8 mouse cellular contexts compared by ENCODE assay signal in genomic region chr2:3474361-3474805, GRCm38 (mm10). TPM values are rescaled to one million over a fixed set of nuclear protein-coding genes. Genes with fewer than 3 reads are reported as not detected.
DNase-seq lines count a peak whose midpoint lies in the region; ATAC-seq lines count a peak whose summit lies in the region.

No protein-coding gene starts in this region.

- peak overlapping the region; percentile 85 for H3K27ac ChIP-seq in hindbrain, embryonic 15.5 days (replicated peaks)
- peak overlapping the region; percentile 10; the same call in 1 of the 2 replicates for H3K27ac ChIP-seq in macrophage

- H3K36me3 ChIP-seq in hindbrain, embryonic 15.5 days = peaks cover 4% of the 10 kb centered on the region; the same call in 1 of the 2 replicates
- H3K36me3 ChIP-seq in macrophage (ENCODE audit: inconsistent target) = no peaks in the 10 kb centered on the region

- peak overlapping the region; percentile 91 for H3K4me3 ChIP-seq in hindbrain, embryonic 15.5 days
- peak overlapping the region; percentile 51 for H3K4me3 ChIP-seq in macrophage (ENCODE audit: inconsistent target)

- DNase-seq in WW6 (ENCODE audit: low read depth, low spot score) = peak; percentile 34
- DNase-seq in cerebellum, postnatal 14 days = peak; percentile 73 to 75
- DNase-seq in frontal cortex, postnatal 25 days (ENCODE audit: low spot score in 2 of 2) = peak; percentile 40 to 44
- DNase-seq in left cerebral cortex, adult 18-20 months (ENCODE audit: low spot score in 2 of 2) = peak; percentile 62 to 68
- peak; percentile 59 for DNase-seq in right cerebral cortex, postnatal 25 days
- DNase-seq in urinary bladder, postnatal 36 days (ENCODE audit: low spot score in 2 of 2) = peak; percentile 18 to 40

- H3K9ac ChIP-seq in hindbrain, embryonic 15.5 days = peak overlapping the region; percentile 54

- peaks cover 21% of the 10 kb centered on the region for H3K79me2 ChIP-seq in macrophage (ENCODE audit: inconsistent target)

- H3K27me3 ChIP-seq in hindbrain, embryonic 15.5 days = no peaks in the 10 kb centered on the region

- H3K4me1 ChIP-seq in hindbrain, embryonic 15.5 days (replicated peaks) = peaks cover 17% of the 10 kb centered on the region

- H3K9me3 ChIP-seq in hindbrain, embryonic 15.5 days = no peaks in the 10 kb centered on the region

- peak; percentile 86 for ATAC-seq in hindbrain, embryonic 15.5 days (ENCODE audit: low FRiP score, low read depth)

- under 1% methylated on average over 46 of the region's 46 CpGs for WGBS in hindbrain, embryonic 15.5 days
- WGBS in macrophage (ENCODE audit: missing documents) = under 1% methylated on average over 46 of the region's 46 CpGs

- peak overlapping the region; percentile 88 for H3K4me2 ChIP-seq in hindbrain, embryonic 15.5 days

RNA-seq across cellular contexts. Expression of gene Suv39h2, which starts 0.4 kb away (rescaled TPM):
- 8.0 TPM in 2 replicates for polyA plus RNA-seq in hindbrain, embryonic 15.5 days (2015; fragmentation: Nextera tagmentation; extraction: Ambion mirVana)
- 1 to 10 TPM; 3.5 to 4.0 TPM for total RNA-seq in left cerebral cortex, adult 18-20 months (2021)
- under 1 TPM in 19 of 26 experiments, not detected in 7; 0.15 to 0.83 (median 0.33) TPM for total RNA-seq in macrophage (2018; cell fraction: chromatin; rRNA removed)
- under 1 TPM; 0.19 to 0.99 (median 0.51) TPM for total RNA-seq in macrophage (2018; cell fraction: cytosol; rRNA removed)
- 1 to 10 TPM in 3 of 26 experiments, under 1 TPM in 16, not detected in 7; 0.18 to 3.5 (median 0.42) TPM for total RNA-seq in macrophage (2018; cell fraction: nucleus; rRNA removed)
- 0.42 to 2.5 TPM (median 1.1 TPM) in 3 replicates for polyA plus RNA-seq in macrophage (2018)

RNA-seq across cellular contexts. Expression of gene Gm45902, which starts 38.2 kb away (rescaled TPM):
- 7.8 and 7.9 TPM in 2 replicates for polyA plus RNA-seq in hindbrain, embryonic 15.5 days (2015; fragmentation: Nextera tagmentation; extraction: Ambion mirVana)
- 1 to 10 TPM; 4.2 to 4.4 TPM for total RNA-seq in left cerebral cortex, adult 18-20 months (2021)
- total RNA-seq in macrophage (2018; cell fraction: chromatin; rRNA removed) = 10 to 100 TPM; 11.8 to 53.7 (median 31.6) TPM
- total RNA-seq in macrophage (2018; cell fraction: cytosol; rRNA removed) = 1 to 10 TPM; 1.5 to 4.5 (median 2.6) TPM
- total RNA-seq in macrophage (2018; cell fraction: nucleus; rRNA removed) = 10 to 100 TPM in 19 of 26 experiments, 1 to 10 TPM in 7; 8.4 to 34.5 (median 18.0) TPM
- 1.7 to 2.7 TPM (median 1.9 TPM) in 3 replicates for polyA plus RNA-seq in macrophage (2018)

RNA-seq across cellular contexts. Expression of gene Hspa14, which starts 38.2 kb away (rescaled TPM):
- polyA plus RNA-seq in hindbrain, embryonic 15.5 days (2015; fragmentation: Nextera tagmentation; extraction: Ambion mirVana) = 63.9 and 65.4 TPM in 2 replicates
- 10 to 100 TPM; 43.9 to 44.6 TPM for total RNA-seq in left cerebral cortex, adult 18-20 months (2021)
- 100 to 1,000 TPM in 16 of 26 experiments, 10 to 100 TPM in 10; 39.9 to 174 (median 111) TPM for total RNA-seq in macrophage (2018; cell fraction: chromatin; rRNA removed)
- total RNA-seq in macrophage (2018; cell fraction: cytosol; rRNA removed) = 10 to 100 TPM; 21.5 to 37.9 (median 29.8) TPM
- total RNA-seq in macrophage (2018; cell fraction: nucleus; rRNA removed) = 100 to 1,000 TPM in 1 of 26 experiments, 10 to 100 TPM in 25; 27.6 to 106 (median 58.2) TPM
- polyA plus RNA-seq in macrophage (2018) = 31.7 to 48.6 TPM (median 31.8 TPM) in 3 replicates

RNA-seq across cellular contexts. Expression of gene Cdnf, which starts 38.4 kb away (rescaled TPM):
- 0.14 and 0.25 TPM in 2 replicates for polyA plus RNA-seq in hindbrain, embryonic 15.5 days (2015; fragmentation: Nextera tagmentation; extraction: Ambion mirVana)
- under 1 TPM; 0.47 to 0.53 TPM for total RNA-seq in left cerebral cortex, adult 18-20 months (2021)
- total RNA-seq in macrophage (2018; cell fraction: chromatin; rRNA removed) = 1 to 10 TPM in 5 of 26 experiments, under 1 TPM in 7, not detected in 14; 0.26 to 2.0 (median 0.74) TPM
- total RNA-seq in macrophage (2018; cell fraction: cytosol; rRNA removed) = 1 to 10 TPM in 5 of 26 experiments, under 1 TPM in 21; 0.28 to 1.9 (median 0.62) TPM
- total RNA-seq in macrophage (2018; cell fraction: nucleus; rRNA removed) = 1 to 10 TPM in 2 of 26 experiments, under 1 TPM in 17, not detected in 7; 0.21 to 1.9 (median 0.44) TPM
- polyA plus RNA-seq in macrophage (2018) = 0.56 to 1.2 TPM (median 0.57 TPM) in 3 replicates

RNA-seq across cellular contexts. Expression of gene Dclre1c, which starts 50.5 kb away (rescaled TPM):
- polyA plus RNA-seq in hindbrain, embryonic 15.5 days (2015; fragmentation: Nextera tagmentation; extraction: Ambion mirVana) = 8.1 and 8.2 TPM in 2 replicates
- 10 to 100 TPM; 10.7 to 11.9 TPM for total RNA-seq in left cerebral cortex, adult 18-20 months (2021)
- total RNA-seq in macrophage (2018; cell fraction: chromatin; rRNA removed) = 100 to 1,000 TPM; 109 to 557 (median 408) TPM
- total RNA-seq in macrophage (2018; cell fraction: cytosol; rRNA removed) = 10 to 100 TPM; 17.0 to 55.2 (median 34.2) TPM
- total RNA-seq in macrophage (2018; cell fraction: nucleus; rRNA removed) = 100 to 1,000 TPM in 23 of 26 experiments, 10 to 100 TPM in 3; 86.8 to 420 (median 224) TPM
- 17.9 to 52.7 TPM (median 38.0 TPM) in 3 replicates for polyA plus RNA-seq in macrophage (2018)

Comparison
In these comparisons a context has a peak if more than half of its experiments do, and no peak if none do; other contexts are left out.
1. Peak in every context shown above with its lines: DNase-seq, ATAC-seq, H3K4me3 ChIP-seq and H3K27ac ChIP-seq.